Mouse (Mus musculus): Measurements from ENCODE around the gene Def8.

DNA sequence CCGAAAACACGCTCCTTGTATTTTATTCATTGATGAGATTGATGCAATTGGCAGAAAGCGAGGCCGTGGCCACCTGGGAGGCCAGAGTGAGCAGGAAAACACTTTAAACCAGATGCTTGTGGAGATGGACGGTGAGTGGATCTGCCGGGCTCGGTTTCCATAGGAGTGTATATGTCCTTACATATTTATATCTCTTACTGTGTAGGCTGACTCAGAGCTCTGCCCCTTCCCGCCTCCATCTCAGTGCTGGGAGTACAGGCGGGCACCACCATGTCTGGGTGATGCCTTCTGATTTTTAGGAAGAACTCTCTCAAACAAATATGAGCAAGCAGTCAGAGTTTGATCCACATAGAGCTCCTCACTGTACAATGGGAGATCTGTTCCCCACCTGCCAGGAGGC is 69.6 kb downstream of the Def8 start:
- no peak for TF ChIP-seq CTCF (IDR thresholded peaks at IDR 0.05; ENCODE audit: low read depth, low read length)
- TF ChIP-seq POLR2A (IDR thresholded peaks at IDR 0.05; ENCODE audit: borderline replicate concordance, low read depth, low read length) = no peak

Data from bone marrow macrophage, adult 2 months (primary cell).